Mouse (Mus musculus): ENCODE data around the gene Dnajc5g.

The Dnajc5g gene

GRCm38 (mm10) chr5:31105814-31106335 lies at the start of gene Dnajc5g:
Gene Dnajc5g (plus strand): TSS chr5:31106285.
- no peak for DNase-seq (ENCODE audit: low read depth, low spot score)

DNA sequence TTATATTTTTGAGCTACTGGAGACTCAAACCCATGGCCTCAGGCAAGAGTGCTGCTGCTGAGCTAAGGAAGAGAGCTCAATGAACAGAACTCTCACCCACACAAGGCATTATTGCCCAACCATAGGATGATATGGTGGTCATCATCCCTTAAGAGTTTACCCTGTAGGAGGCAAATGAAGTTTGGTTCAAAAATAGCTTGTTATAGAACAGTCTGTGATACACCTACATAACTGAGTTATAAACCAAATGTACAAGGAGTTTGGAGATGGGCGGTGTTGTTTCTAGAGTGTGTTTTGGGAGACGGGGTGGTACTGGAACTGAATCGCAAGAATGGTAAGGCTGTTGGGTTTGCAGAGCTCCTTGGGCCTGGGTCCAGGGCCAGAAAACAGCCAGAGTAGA lies 36.3 kb upstream of the Dnajc5g start:
- no peak for DNase-seq (ENCODE audit: low read depth, low spot score)

- DNase-seq (ENCODE audit: low read depth, low spot score) = no peak
These were observed 35.0 kb upstream of the Dnajc5g start for GRCm38 (mm10) chr5:31071059-31071458.

GRCm38 (mm10) chr5:31071821-31072220 lies 34.3 kb upstream of the Dnajc5g start:
- no peak for DNase-seq (ENCODE audit: low read depth, low spot score)

- DNase-seq (ENCODE audit: low read depth, low spot score) = no peak
These were observed 32.9 kb upstream of the Dnajc5g start for GRCm38 (mm10) chr5:31073176-31073575.

DNA sequence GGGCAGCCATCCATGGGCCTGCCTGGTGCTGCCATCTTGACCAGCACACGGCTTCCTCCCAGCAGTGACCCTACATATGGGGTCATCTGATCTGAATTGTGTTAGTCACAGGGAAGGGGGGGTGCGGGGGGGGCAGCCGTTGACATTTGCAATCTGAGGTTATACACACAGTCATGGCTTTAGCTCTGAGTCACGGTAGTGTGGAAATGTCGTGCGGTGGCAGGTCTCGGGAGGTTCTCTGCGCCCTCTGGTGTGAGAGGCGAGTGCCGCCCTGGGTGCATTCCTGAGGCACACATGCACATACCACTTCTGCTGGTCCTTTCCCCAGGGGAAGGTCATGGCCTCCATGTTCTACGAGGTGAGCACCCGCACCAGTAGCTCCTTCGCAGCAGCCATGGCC lies 29.7 kb upstream of the Dnajc5g start:
- no peak for DNase-seq (ENCODE audit: low read depth, low spot score)

DNA sequence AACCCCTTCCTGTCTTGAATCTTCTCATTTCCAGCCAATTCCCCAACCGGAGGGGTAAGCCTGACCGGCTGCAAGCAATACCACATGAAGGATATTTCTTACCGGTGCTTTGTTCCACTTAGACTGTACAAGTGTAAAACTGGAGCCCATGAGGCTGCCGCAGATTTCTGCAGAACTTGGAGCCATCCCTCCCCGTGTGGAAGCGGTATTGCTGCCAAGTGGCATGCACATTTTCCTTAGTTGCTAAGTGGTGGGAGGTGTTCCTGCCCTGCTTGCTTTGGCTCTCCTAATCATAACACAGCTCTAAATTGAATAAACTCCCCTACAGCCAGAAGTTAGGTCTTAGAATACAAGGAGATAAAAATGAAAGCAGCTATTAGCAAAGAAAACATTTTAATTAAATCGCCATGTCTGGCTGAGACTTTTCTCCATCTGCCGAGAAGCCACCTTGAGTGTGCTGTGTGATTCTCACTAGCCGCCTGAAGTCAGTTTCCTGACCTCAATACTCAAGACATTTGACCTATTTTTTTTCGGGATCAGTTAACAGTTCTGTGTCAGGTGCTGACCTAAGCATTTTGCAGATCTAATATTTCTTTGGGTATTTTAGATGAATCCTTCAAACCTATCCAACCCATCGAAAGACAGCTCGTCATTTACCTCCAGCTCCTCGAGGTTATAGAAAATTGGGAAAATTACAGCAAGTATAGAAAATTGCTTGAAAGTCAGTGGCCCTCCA lies 25.9 kb upstream of the Dnajc5g start:
- no peak for DNase-seq (ENCODE audit: low read depth, low spot score)

- no peak for DNase-seq (ENCODE audit: low read depth, low spot score)
These were observed 25.3 kb upstream of the Dnajc5g start for GRCm38 (mm10) chr5:31080795-31081164.

- DNase-seq (ENCODE audit: low read depth, low spot score) = peak; percentile 78
These were observed 24.7 kb upstream of the Dnajc5g start for GRCm38 (mm10) chr5:31081386-31081785.

- peak; percentile 61 for DNase-seq (ENCODE audit: low read depth, low spot score)
These were observed 23.7 kb upstream of the Dnajc5g start for GRCm38 (mm10) chr5:31082355-31082754.

GRCm38 (mm10) chr5:31082935-31083625 lies 23.0 kb upstream of the Dnajc5g start:
- no peak for DNase-seq (ENCODE audit: low read depth, low spot score)

GRCm38 (mm10) chr5:31083949-31084348 lies 22.1 kb upstream of the Dnajc5g start:
- no peak for DNase-seq (ENCODE audit: low read depth, low spot score)

GRCm38 (mm10) chr5:31086606-31087005 lies 19.5 kb upstream of the Dnajc5g start:
- DNase-seq (ENCODE audit: low read depth, low spot score) = no peak

GRCm38 (mm10) chr5:31087131-31087530 lies 19.0 kb upstream of the Dnajc5g start:
- no peak for DNase-seq (ENCODE audit: low read depth, low spot score)

- DNase-seq (ENCODE audit: low read depth, low spot score) = no peak
These were observed 13.7 kb upstream of the Dnajc5g start for GRCm38 (mm10) chr5:31092231-31092975.

DNA sequence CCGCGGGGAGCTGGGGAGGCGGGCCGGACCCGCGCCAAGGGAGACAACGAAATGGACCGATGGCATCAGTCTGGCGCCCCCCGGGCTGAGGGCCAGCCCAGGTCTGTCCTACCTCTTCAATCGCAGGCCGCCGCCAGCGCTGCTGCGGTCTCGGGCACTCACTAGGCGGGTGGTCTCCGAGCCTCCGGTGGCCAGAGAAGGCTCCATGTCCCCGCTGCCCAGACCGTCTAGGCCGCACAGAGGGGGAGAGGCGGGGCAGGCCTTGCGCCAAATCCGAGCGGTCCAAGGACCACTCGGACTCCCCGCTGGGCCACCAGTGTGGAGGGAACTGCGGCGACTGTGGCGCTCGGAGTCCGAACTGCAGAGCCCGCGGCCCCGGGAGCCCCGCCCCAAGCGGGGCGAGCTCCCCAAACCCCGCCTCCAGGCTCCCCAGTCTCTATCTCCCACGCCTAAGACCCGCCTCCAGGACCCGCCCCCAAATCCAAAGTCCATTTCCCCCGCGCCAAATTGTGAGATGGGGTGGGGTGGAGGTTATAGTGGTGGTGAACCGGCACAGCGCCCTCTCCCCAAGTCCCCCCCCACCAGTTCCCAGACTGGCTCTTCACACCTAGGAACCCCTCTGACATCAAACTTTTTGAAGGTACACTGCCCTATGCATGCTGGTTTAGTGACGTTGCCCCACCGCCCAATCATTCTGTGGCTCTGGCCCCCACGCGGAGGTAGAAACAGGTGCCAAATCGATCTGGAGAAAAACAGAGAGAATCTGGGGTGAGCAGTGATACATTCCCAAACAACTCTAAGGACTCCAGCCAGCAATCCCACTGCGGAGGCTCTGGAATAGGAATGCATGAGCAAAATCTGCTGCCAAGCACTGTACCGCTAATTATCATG lies 12.7 kb upstream of the Dnajc5g start:
- peak; percentile 82 for DNase-seq (ENCODE audit: low read depth, low spot score)

GRCm38 (mm10) chr5:31094100-31094798 lies 11.8 kb upstream of the Dnajc5g start:
- peak; percentile 26 for DNase-seq (ENCODE audit: low read depth, low spot score)

GRCm38 (mm10) chr5:31094799-31095691 lies 11.0 kb upstream of the Dnajc5g start:
- DNase-seq (ENCODE audit: low read depth, low spot score) = peak; percentile 79

GRCm38 (mm10) chr5:31095711-31096480 lies 10.2 kb upstream of the Dnajc5g start:
- DNase-seq (ENCODE audit: low read depth, low spot score) = no peak
